Mouse (Mus musculus) megakaryocyte, embryonic 14.5 days (primary cell): ENCODE results near the gene Sprn.

Experiments
- FLI1 ChIP-seq: IDR thresholded peaks from 2 replicates; pipeline ENCODE4 v1.6.1; 2012; ENCODE audit warnings: low read length, inconsistent platforms, mixed read lengths
- GATA1 ChIP-seq: IDR thresholded peaks from 3 replicates; pipeline ENCODE4 v1.6.1; 2012; ENCODE audit warnings: mixed read lengths, low read length, inconsistent platforms, borderline replicate concordance

- TF ChIP-seq GATA1 (no peak), FLI1 (no peak)
These were observed 17.3 kb downstream of the Sprn start, which contains the start of gene Mtg1 for GRCm38 (mm10) chr7:140137135-140138020.
